Mouse (Mus musculus) spleen, postnatal 36 days (tissue): ENCODE results near the gene Brd3.
A peak's percentile ranks its signal among the peaks of the same experiment; 100 is the strongest.
"Not testable (repeated sequence)": the region's sequence is repeated elsewhere in the genome, so short reads cannot be mapped to it uniquely, and the experiment has no call there.

ENCODE experiments used
- DNase-seq, 2 experiments: peaks; one replicate each; pipeline ENCODE4 v3.0.0; 2022; ENCODE audit warnings: low spot score in 2 of 2, mixed read lengths in 1 of 2

The Brd3 gene

DNA sequence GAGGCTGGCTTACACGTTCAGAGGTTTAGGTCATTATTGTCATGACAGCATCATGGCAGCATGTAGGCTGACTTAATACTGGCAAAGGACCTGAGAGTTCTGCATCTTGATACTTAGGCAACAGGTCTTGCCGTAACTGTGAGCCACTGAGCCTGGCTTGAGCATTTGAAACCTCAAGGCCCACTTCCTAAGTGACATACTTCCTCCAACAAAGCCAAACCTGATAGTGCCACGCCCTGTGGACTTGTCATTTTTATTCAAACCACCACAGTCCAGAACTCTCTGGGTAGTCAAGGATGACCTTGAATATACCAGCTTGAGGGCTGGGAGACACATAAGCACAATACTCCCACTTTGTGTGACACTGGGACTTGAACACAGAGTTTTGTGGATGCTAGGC lies 5.4 kb upstream of the Brd3 start:
- DNase-seq: peak in 1 of 2 experiments; percentile 8

DNA sequence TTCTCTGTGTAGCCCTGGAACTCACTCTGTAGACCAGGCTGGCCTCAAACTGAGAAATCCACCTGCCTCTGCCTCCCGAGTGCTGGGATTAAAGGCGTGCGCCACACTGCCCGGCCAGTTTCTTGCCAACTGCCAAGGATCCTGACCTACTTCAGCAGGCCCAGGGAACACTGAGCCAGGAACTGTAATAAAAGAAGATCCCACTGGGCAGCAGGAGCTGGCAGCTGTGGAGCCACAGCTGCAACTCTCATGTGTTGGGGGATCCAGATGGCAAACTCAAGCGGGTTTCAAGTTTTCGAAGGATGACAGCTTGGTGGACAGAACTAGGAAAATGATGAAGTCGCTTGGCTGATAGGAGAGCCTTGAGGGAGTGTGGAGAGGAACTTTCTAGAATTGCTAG lies 3.2 kb upstream of the Brd3 start:
- no peak for DNase-seq

GRCm38 (mm10) chr2:27506658-27507057 lies 804 bp downstream of the Brd3 start:
- not testable (repeated sequence) for DNase-seq

GRCm38 (mm10) chr2:27505539-27505938 lies 1.9 kb downstream of the Brd3 start:
- DNase-seq: no peak

DNA sequence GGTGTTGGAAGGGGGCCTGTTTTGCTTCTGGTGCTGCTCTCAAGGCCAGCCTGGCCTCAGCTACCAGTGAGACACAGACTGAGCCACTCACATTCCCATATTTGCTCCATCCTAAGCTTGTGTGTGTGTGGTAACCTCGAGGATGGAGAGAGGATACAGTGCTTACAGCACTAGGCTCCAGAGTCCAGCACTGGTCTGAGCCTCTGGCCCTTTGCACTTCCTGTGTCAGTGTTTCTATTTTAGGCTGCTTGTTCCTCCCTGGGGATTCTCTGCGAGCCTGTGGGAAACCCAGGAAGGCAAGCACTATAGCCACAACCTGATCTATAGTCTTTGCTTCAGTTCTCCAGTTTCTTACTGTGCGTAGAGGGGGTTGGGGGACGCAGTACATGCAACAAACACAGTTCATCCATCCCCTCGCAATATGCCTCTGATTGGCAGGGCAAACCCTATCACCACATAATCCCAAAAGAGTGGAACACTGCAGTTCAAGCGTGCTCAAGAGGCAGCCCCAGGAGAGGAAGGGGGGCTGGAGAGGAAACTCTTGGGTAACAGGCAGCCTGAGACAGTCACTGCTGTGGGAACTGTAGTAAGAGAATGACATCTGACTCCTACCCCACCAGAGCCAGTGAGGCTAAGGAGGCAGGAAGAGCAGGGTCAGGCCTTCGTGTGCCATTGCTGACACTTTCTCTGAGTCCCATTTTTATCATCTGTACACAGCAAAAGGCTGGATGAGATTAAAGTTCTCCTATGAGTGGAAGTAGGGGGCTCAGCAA lies 3.2 kb downstream of the Brd3 start:
- no peak for DNase-seq

DNA sequence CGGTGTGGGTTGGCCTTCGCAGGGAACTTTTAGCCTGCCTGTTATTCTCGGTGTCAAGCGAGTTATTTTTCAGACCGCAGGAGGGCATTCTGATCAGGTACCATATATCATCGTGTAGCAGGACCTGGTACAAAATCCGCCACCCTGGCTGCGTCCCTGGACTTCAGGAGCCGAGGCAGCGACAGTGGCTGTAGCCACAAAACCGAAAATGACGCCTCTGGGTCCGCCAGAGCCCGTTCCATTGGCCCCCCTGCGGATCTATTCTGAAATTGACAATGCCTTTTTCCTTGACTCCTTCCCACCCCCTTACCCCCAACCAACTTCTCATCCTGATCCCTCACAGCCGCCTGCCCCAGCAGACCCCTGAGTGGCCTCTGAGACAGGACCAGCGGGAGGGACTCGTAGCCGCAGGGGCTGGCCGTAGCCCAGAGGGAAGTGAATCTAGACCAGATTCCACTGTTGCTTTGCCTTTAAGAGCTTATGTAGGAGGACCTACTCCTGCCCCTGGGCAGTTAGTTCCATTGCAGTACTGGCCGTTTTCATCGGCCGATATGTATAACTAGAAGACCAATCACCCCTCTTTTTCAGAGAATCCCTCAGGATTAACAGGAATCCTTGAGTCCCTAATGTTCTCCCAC lies 11.0 kb downstream of the Brd3 start:
- no peak for DNase-seq

DNA sequence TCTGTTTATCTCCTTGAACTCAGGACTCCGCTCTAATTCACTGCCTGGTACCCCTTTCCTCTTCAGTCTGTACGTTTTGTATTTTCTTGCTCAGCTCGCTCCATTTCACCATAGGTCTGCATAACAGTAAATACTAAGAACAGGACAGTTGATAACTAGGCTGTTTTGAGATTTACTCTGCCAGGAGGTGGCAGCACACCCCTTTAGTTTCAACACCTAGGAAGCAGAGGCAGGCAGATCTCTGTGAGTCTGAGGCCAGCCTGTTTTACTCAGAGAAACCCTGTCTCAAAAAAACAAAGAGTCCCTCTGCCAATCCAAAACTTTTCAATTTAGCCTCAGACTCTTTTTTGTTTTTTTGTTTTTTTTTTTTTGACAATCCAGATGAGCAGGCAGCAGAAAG lies 13.5 kb downstream of the Brd3 start:
- DNase-seq: no peak

GRCm38 (mm10) chr2:27490939-27491338 lies 16.5 kb downstream of the Brd3 start:
- no peak for DNase-seq

- no peak for DNase-seq
Observed at GRCm38 (mm10) chr2:27488362-27488761, 19.1 kb downstream of the Brd3 start.

GRCm38 (mm10) chr2:27487336-27488049 lies 20.0 kb downstream of the Brd3 start:
- peak in 1 of 2 experiments; percentile 31 for DNase-seq

GRCm38 (mm10) chr2:27486725-27487124 lies 20.7 kb downstream of the Brd3 start:
- DNase-seq: no peak

- DNase-seq: no peak
Observed at GRCm38 (mm10) chr2:27482265-27482861, 25.1 kb downstream of the Brd3 start.

DNA sequence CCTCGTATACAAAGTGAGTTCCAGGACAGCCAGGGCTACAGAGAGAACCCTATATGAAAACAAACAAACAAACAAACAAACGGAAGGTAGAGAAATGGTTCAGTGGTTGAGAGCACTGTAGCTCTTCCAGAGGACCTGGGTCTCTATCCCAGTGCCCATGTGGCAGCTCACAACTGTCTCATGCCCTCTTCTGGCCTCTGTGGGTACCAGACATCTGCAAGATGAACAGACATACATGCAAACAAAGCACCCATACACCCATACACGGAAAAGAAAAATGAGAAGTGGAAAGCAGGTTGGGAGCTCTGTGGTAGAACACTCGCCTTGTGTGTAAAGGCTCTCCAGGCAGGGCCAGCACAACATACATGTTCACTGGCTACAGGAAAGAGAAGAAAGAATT lies 27.1 kb downstream of the Brd3 start:
- DNase-seq: peak; percentile 38 to 43

GRCm38 (mm10) chr2:27479821-27480220 lies 27.6 kb downstream of the Brd3 start:
- DNase-seq: no peak

DNA sequence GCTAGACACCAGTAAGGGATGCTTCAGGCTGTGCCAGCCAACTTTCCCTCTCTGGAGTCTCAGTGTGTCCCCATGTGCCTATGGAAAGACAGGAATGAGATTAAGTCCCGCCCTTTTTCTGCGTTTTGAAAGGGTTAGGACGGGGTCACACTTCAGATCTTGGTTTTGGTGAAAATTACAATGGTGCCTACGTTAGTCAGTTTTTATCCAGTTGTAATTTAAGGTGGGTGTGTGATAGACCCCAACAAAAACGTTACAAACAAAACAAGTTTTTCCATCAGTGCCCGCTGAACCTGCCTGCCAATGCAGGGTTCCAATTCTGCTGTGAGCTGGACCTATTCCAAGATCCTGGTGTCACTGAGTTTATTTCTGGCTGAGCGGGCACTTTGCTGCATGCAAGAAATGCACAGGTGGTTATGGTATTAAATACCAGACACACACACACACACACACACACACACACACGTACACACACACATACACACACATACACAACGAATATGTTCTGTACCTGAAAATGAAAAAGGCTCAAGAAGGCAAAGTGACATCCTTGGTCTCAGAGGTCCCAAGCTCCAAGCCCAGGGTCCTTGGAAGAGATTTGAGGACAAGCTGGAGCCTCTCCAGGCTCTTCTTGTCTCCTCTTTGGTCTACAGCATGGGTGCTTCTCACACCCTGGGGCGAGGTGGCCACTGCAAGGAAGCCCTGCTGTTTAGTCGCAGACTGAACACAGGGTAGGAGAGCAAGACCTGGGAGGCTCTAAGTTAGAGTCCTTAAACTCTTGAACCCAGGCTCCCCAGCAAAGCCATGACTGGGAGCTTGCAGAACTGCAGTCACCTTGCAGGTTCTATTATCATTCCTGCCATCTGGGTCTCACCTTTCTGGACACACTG lies 30.9 kb downstream of the Brd3 start:
- no peak for DNase-seq

DNA sequence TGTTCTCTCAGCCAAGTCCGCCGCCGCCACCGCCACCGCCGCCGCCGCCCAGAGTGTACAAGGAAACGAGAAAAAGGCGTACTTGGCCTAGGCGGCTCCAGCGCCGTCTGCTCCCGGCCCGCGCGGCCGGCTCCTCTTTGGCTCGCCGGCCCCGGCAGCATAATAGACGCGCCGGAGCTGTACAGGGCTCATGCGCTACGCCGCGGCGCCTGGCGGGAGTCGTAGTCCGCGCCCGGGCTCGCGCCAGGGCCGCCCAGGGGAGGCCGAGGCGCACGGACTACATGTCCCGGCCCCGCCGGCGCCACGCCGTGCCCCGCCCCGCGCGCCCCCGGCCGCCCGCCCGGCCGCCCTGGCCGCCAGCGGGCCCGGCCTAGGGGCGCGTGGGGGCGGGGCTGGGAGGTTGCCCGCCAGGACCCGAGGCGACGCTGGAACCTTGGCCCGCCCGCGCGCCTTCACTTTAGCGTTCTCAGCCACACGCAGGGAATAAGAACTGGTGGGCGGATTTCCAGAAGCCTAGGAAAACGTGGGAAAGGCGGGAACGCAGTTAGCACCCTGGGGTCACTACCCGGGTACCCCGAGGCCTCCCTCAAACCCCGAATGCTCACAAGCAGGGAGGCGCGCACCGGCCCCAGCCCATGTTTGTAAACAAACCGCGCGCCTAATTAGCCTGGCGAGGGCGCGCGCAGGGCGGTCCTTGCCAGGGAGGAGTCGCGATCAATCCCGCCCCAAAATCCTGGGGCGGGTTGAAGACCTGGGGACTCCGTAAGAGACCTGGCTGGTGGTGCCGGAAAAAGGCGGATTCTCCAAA lies 31.8 kb downstream of the Brd3 start:
- DNase-seq: peak; percentile 93 to 94

DNA sequence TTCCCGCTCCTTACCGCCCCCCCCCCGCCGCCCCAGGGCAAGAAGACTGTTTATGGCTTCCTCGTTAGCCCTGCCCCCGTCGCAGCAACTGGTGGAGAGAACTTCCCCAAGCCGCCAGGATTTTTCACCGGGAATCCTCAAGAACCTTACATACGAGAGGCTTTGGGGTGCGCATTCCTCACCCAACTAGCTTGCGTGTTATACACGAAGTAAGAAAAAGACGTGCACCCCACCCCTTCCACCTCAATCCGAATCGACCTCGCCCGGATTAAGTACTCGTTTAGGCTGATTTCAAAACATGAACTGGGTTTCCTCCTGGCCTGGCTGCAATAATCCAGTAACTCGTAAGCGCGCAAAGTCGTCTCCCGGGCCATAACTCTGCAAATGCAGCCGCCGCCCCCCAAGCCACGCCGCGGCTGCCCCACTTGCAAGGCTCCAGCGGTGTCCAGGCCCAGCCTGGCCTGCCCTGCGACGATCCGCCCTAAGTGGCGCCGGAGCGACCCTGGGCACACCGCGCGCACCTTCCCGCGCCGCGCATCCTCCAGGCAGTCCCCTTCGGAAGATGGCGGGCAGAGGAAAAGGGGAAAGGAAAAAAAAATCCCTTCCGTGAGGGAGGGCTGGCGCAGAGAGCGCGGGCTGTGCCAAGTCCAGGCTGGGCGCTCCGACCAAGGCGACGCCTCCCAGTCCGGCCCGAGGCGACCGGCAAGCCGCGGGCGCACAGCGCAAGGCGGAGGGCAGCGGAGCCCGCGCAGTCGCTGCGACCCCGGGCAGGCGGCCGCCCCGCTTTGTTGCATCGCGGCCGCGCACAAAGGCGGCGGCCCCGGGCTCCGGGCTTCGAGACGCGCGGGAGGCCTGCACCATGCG lies 32.6 kb downstream of the Brd3 start:
- DNase-seq: peak in 1 of 2 experiments; percentile 24

DNA sequence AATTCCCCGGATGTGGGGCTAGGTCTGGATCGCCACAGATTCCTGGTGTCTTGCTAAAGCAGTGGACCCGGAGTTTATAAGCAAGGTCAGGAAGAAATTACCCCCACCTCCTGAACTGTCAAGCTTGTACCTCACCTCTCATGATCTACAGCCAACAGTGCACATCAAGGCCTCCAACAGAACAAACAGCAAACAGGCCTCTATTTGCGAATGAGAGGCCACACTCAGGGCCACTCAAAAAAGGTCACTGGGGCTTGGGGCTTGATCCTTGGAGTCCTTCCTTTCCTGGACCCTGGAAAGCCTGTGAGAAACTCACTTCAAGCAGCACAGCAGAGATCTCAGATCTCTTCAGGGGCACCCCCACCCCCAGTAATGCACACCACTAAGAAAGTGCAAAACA lies 33.6 kb downstream of the Brd3 start:
- DNase-seq: no peak

GRCm38 (mm10) chr2:27473061-27473765 lies 34.2 kb downstream of the Brd3 start:
- peak in 1 of 2 experiments; percentile 36 for DNase-seq
